Mouse (Mus musculus) heart, adult 2 months (tissue): ENCODE measurements at regions not wholly inside any gene's neighbourhood (a gene's known extent, or its start where the extent isn't known, plus 50 kb on each side); places are given as distances from the start of the nearest gene placed in this dataset.

Source experiments
- CTCF ChIP-seq: fragments of 200-600 bp; IDR thresholded peaks from 2 replicates; pipeline ENCODE4 v1.8.1; 2022; ENCODE audit warnings: antibody characterized with exemption, mild to moderate bottlenecking, moderate library complexity
- EP300 ChIP-seq: fragments of 200-500 bp; IDR thresholded peaks from 2 replicates; pipeline ENCODE4 v1.6.1; 2011; ENCODE audit warnings: low read depth, low read length, control low read depth; ENCODE audit not compliant: insufficient read depth
- POLR2A ChIP-seq: fragments of 200-500 bp; IDR thresholded peaks from 2 replicates; pipeline ENCODE4 v1.6.1; 2011; ENCODE audit warnings: mild to moderate bottlenecking, low read depth, low read length, control low read depth; ENCODE audit not compliant: insufficient read depth

DNA sequence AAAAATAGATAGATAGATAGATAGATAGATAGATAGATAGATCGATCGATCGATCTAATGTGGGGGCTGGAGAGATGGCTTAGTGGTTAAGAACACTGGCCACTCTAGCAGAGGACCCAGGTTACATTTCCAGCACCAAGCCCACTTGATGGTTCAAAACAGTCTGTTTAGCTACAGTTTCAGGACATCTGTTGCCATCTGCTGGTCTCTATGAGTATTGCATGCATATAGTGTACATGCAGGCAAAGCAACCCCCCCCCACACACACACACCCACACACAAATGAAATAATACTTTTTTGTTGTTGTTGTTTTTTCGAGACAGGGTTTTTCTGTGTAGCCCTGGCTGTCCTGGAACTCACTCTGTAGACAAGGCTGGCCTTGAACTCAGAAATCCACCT lies 89.8 kb upstream of the Med14 start:
- TF ChIP-seq EP300 (no peak), CTCF (peak; percentile 68), POLR2A (no peak)
